ENCODE assay signal across 15 mouse cellular contexts in the genomic region with DNA sequence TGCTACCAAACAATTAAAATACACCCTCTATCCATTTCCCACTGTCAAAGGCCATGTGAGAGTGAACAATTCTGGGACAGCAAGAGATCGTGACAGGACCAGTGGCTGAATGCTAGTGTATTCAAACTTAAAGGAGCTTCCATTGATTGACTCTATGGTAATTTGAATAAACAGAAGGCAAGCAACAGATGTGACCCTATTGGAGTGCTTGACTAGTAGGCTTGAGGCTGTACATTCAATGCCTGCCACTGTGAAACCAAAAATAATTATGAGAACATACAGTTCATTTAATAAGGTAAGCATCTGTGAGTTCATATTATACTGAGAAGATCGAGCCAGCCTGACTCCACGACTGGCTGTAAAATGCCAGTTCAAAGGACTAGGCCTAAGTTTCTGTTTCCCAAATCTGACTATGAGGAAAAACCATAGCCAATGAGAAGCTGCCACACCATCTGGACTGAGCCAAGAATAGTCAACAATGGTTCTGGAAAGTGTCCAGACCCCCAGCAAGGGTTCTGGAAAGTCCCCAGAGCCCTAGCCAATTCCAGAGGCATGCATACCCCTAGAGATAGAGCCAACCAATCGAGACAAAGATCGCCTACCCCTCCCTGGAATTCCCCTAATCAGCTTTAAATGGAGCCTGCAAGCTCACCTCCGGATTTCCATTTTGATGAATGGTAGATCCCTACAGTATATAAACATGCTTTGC.
DNase-seq lines count a peak whose midpoint lies in the region; ATAC-seq lines count a peak whose summit lies in the region.
"Had no signal": no experiment of that assay in that cellular context is flagged by ENCODE, and none has a peak within 500 bp of the region (broad histone marks: within the 10 kb centered on the region; RNA-seq: fewer than 3 reads in every experiment).

No protein-coding gene starts in this region.

- no peak overlapping the region for H3K27ac ChIP-seq in hindbrain, embryonic 13.5 days
- H3K27ac ChIP-seq in hindbrain, embryonic 12.5 days: no peak overlapping the region
- H3K27ac ChIP-seq: embryonic facial prominence, embryonic 15.5 days; limb, embryonic 13.5 days had no signal

- H3K27me3 ChIP-seq in hindbrain, embryonic 13.5 days: no peaks in the 10 kb centered on the region
- no peaks in the 10 kb centered on the region for H3K27me3 ChIP-seq in hindbrain, embryonic 12.5 days
- H3K27me3 ChIP-seq: embryonic facial prominence, embryonic 15.5 days; limb, embryonic 13.5 days had no signal

- no peaks in the 10 kb centered on the region for H3K36me3 ChIP-seq in hindbrain, embryonic 13.5 days
- no peaks in the 10 kb centered on the region for H3K36me3 ChIP-seq in hindbrain, embryonic 12.5 days
- H3K36me3 ChIP-seq: embryonic facial prominence, embryonic 15.5 days; limb, embryonic 13.5 days had no signal

- H3K9me3 ChIP-seq in hindbrain, embryonic 13.5 days: no peaks in the 10 kb centered on the region
- no peaks in the 10 kb centered on the region for H3K9me3 ChIP-seq in hindbrain, embryonic 12.5 days (replicated peaks)
- H3K9me3 ChIP-seq: embryonic facial prominence, embryonic 15.5 days had no signal

- no peaks in the 10 kb centered on the region for H3K4me1 ChIP-seq in hindbrain, embryonic 13.5 days (replicated peaks)
- H3K4me1 ChIP-seq in hindbrain, embryonic 12.5 days: no peaks in the 10 kb centered on the region
- H3K4me1 ChIP-seq: embryonic facial prominence, embryonic 15.5 days; limb, embryonic 13.5 days had no signal

- ATAC-seq in hindbrain, embryonic 13.5 days (ENCODE audit: low FRiP score): 0 out of 2 replicates have a peak, but pooled peaks have one; percentile 28
- ATAC-seq in hindbrain, embryonic 12.5 days (ENCODE audit: low FRiP score): no peak
- ATAC-seq: liver, postnatal 0 days had no signal

- WGBS in hindbrain, embryonic 13.5 days: 72% methylated on average over 6 of the region's 6 CpGs
- 81% methylated on average over 6 of the region's 6 CpGs for WGBS in hindbrain, embryonic 12.5 days

- no peak overlapping the region for H3K4me3 ChIP-seq in hindbrain, embryonic 13.5 days
- no peak overlapping the region for H3K4me3 ChIP-seq in hindbrain, embryonic 12.5 days
- H3K4me3 ChIP-seq: embryonic facial prominence, embryonic 15.5 days; limb, embryonic 13.5 days; myocyte had no signal

- intact Hi-C loops in gastrocnemius, postnatal 36 days (cut with DNase I): no loop called here

- peak; percentile 39 for DNase-seq in 3T3-L1 (ENCODE audit: low read depth, low spot score)
- DNase-seq in NIH3T3 (ENCODE audit: low read depth): peak; percentile 76
- peak; percentile 68 to 75 for DNase-seq in cerebellum, postnatal 14 days
- no peak for DNase-seq in right cerebral cortex, postnatal 25 days
- no peak for DNase-seq in gastrocnemius, postnatal 36 days
- DNase-seq: adrenal gland, postnatal 36 days; heart, postnatal 4 days; liver, postnatal 0 days; right cerebral cortex, postnatal 4 days; thymus, postnatal 36 days had no signal

- no peak overlapping the region for H3K4me2 ChIP-seq in hindbrain, embryonic 13.5 days
- no peak overlapping the region for H3K4me2 ChIP-seq in hindbrain, embryonic 12.5 days (replicated peaks)
- H3K4me2 ChIP-seq: embryonic facial prominence, embryonic 15.5 days; limb, embryonic 13.5 days had no signal

- H3K9ac ChIP-seq in hindbrain, embryonic 13.5 days: no peak overlapping the region
- no peak overlapping the region for H3K9ac ChIP-seq in hindbrain, embryonic 12.5 days
- H3K9ac ChIP-seq: embryonic facial prominence, embryonic 15.5 days; limb, embryonic 13.5 days; liver, postnatal 0 days had no signal

Comparison
In these comparisons a context has a peak if more than half of its experiments do, and no peak if none do; other contexts are left out.
1. DNase-seq: peak in 3T3-L1 (single experiment), NIH3T3 (single experiment) and cerebellum, postnatal 14 days (2 of 2); none in right cerebral cortex, postnatal 25 days (single experiment) and gastrocnemius, postnatal 36 days (0 of 2).